Mouse (Mus musculus): ENCODE data around the gene Clpx. TPM values are rescaled to one million over a fixed set of nuclear protein-coding genes. Genes with fewer than 3 reads are reported as not detected.

The Clpx gene
- polyA plus RNA-seq, 1 experiment: 31.5 TPM

- Histone ChIP-seq H3K36me3 (ENCODE audit: control insufficient read depth, insufficient read depth, low read length, poor library complexity, severe bottlenecking) (peaks cover 18% of the 10 kb centered on the region), H3K9ac (ENCODE audit: low read depth, poor library complexity, severe bottlenecking) (no peak overlapping the region), H3K27ac (ENCODE audit: insufficient read depth, low read length) (no peak overlapping the region), H3K4me3 (ENCODE audit: low read depth, low read length) (no peak overlapping the region), H3K27me3 (ENCODE audit: control insufficient read depth, insufficient read depth, low read length, poor library complexity, severe bottlenecking) (no peaks in the 10 kb centered on the region), H3K9me3 (replicated peaks; ENCODE audit: control insufficient read depth, insufficient read depth, low read length, poor library complexity, severe bottlenecking) (no peaks in the 10 kb centered on the region), H3K4me1 (ENCODE audit: control insufficient read depth, insufficient read depth, low read length) (no peaks in the 10 kb centered on the region)
- TF ChIP-seq CTCF (IDR thresholded peaks at IDR 0.05; ENCODE audit: low read depth, low read length) (no peak), POLR2A (IDR thresholded peaks at IDR 0.05; ENCODE audit: insufficient read depth, low read length) (no peak), EP300 (IDR thresholded peaks at IDR 0.05; ENCODE audit: insufficient read depth, low read depth, low read length) (no peak)
Observed at GRCm38 (mm10) chr9:65308011-65308410, 14.0 kb downstream of the Clpx start.

GRCm38 (mm10) chr9:65312669-65313357 lies 18.8 kb downstream of the Clpx start:
- TF ChIP-seq POLR2A (IDR thresholded peaks at IDR 0.05; ENCODE audit: insufficient read depth, low read length): no peak
- TF ChIP-seq EP300 (IDR thresholded peaks at IDR 0.05; ENCODE audit: insufficient read depth, low read depth, low read length): no peak
- no peak for TF ChIP-seq CTCF (IDR thresholded peaks at IDR 0.05; ENCODE audit: low read depth, low read length)
- Histone ChIP-seq H3K36me3 (ENCODE audit: control insufficient read depth, insufficient read depth, low read length, poor library complexity, severe bottlenecking) (peaks cover 17% of the 10 kb centered on the region), H3K4me1 (ENCODE audit: control insufficient read depth, insufficient read depth, low read length) (no peaks in the 10 kb centered on the region), H3K27ac (ENCODE audit: insufficient read depth, low read length) (no peak overlapping the region), H3K9me3 (replicated peaks; ENCODE audit: control insufficient read depth, insufficient read depth, low read length, poor library complexity, severe bottlenecking) (no peaks in the 10 kb centered on the region), H3K4me3 (ENCODE audit: low read depth, low read length) (no peak overlapping the region), H3K27me3 (ENCODE audit: control insufficient read depth, insufficient read depth, low read length, poor library complexity, severe bottlenecking) (no peaks in the 10 kb centered on the region), H3K9ac (ENCODE audit: low read depth, poor library complexity, severe bottlenecking) (no peak overlapping the region)

- TF ChIP-seq EP300 (IDR thresholded peaks at IDR 0.05; ENCODE audit: insufficient read depth, low read depth, low read length) (no peak), POLR2A (IDR thresholded peaks at IDR 0.05; ENCODE audit: insufficient read depth, low read length) (no peak)
- Histone ChIP-seq H3K4me1 (ENCODE audit: control insufficient read depth, insufficient read depth, low read length) (no peaks in the 10 kb centered on the region), H3K9ac (ENCODE audit: low read depth, poor library complexity, severe bottlenecking) (no peak overlapping the region), H3K9me3 (replicated peaks; ENCODE audit: control insufficient read depth, insufficient read depth, low read length, poor library complexity, severe bottlenecking) (no peaks in the 10 kb centered on the region), H3K27me3 (ENCODE audit: control insufficient read depth, insufficient read depth, low read length, poor library complexity, severe bottlenecking) (no peaks in the 10 kb centered on the region), H3K27ac (ENCODE audit: insufficient read depth, low read length) (no peak overlapping the region), H3K36me3 (ENCODE audit: control insufficient read depth, insufficient read depth, low read length, poor library complexity, severe bottlenecking) (peaks cover 12% of the 10 kb centered on the region), H3K4me3 (ENCODE audit: low read depth, low read length) (no peak overlapping the region)
Observed at GRCm38 (mm10) chr9:65313846-65314245, 19.8 kb downstream of the Clpx start.

GRCm38 (mm10) chr9:65322255-65322900 lies 28.3 kb downstream of the Clpx start:
- TF ChIP-seq EP300 (IDR thresholded peaks at IDR 0.05; ENCODE audit: insufficient read depth, low read depth, low read length) (no peak), POLR2A (IDR thresholded peaks at IDR 0.05; ENCODE audit: insufficient read depth, low read length) (no peak), CTCF (IDR thresholded peaks at IDR 0.05; ENCODE audit: low read depth, low read length) (no peak)
- Histone ChIP-seq H3K4me3 (ENCODE audit: low read depth, low read length) (no peak overlapping the region), H3K9ac (ENCODE audit: low read depth, poor library complexity, severe bottlenecking) (no peak overlapping the region), H3K27ac (ENCODE audit: insufficient read depth, low read length) (no peak overlapping the region), H3K4me1 (ENCODE audit: control insufficient read depth, insufficient read depth, low read length) (no peaks in the 10 kb centered on the region), H3K36me3 (ENCODE audit: control insufficient read depth, insufficient read depth, low read length, poor library complexity, severe bottlenecking) (peaks cover 16% of the 10 kb centered on the region), H3K9me3 (replicated peaks; ENCODE audit: control insufficient read depth, insufficient read depth, low read length, poor library complexity, severe bottlenecking) (no peaks in the 10 kb centered on the region), H3K27me3 (ENCODE audit: control insufficient read depth, insufficient read depth, low read length, poor library complexity, severe bottlenecking) (no peaks in the 10 kb centered on the region)

GRCm38 (mm10) chr9:65325971-65326370 lies 31.9 kb downstream of the Clpx start:
- H3K36me3 ChIP-seq (ENCODE audit: control insufficient read depth, insufficient read depth, low read length, poor library complexity, severe bottlenecking): peaks cover 14% of the 10 kb centered on the region

GRCm38 (mm10) chr9:65327371-65327770 lies 33.3 kb downstream of the Clpx start:
- Histone ChIP-seq H3K9me3 (replicated peaks; ENCODE audit: control insufficient read depth, insufficient read depth, low read length, poor library complexity, severe bottlenecking) (no peaks in the 10 kb centered on the region), H3K36me3 (ENCODE audit: control insufficient read depth, insufficient read depth, low read length, poor library complexity, severe bottlenecking) (peaks cover 10% of the 10 kb centered on the region), H3K27ac (ENCODE audit: insufficient read depth, low read length) (peak overlapping the region; percentile 13), H3K27me3 (ENCODE audit: control insufficient read depth, insufficient read depth, low read length, poor library complexity, severe bottlenecking) (no peaks in the 10 kb centered on the region), H3K4me3 (ENCODE audit: low read depth, low read length) (no peak overlapping the region), H3K4me1 (ENCODE audit: control insufficient read depth, insufficient read depth, low read length) (no peaks in the 10 kb centered on the region), H3K9ac (ENCODE audit: low read depth, poor library complexity, severe bottlenecking) (no peak overlapping the region)
- no peak for TF ChIP-seq POLR2A (IDR thresholded peaks at IDR 0.05; ENCODE audit: insufficient read depth, low read length)
- no peak for TF ChIP-seq CTCF (IDR thresholded peaks at IDR 0.05; ENCODE audit: low read depth, low read length)
- TF ChIP-seq EP300 (IDR thresholded peaks at IDR 0.05; ENCODE audit: insufficient read depth, low read depth, low read length): no peak

More at GRCm38 (mm10) chr9:65325971-65326370, 31.9 kb downstream of the Clpx start:
- TF ChIP-seq POLR2A (IDR thresholded peaks at IDR 0.05; ENCODE audit: insufficient read depth, low read length) (no peak), EP300 (IDR thresholded peaks at IDR 0.05; ENCODE audit: insufficient read depth, low read depth, low read length) (no peak), CTCF (IDR thresholded peaks at IDR 0.05; ENCODE audit: low read depth, low read length) (no peak)
- Histone ChIP-seq H3K27me3 (ENCODE audit: control insufficient read depth, insufficient read depth, low read length, poor library complexity, severe bottlenecking) (no peaks in the 10 kb centered on the region), H3K4me3 (ENCODE audit: low read depth, low read length) (no peak overlapping the region), H3K27ac (ENCODE audit: insufficient read depth, low read length) (no peak overlapping the region), H3K4me1 (ENCODE audit: control insufficient read depth, insufficient read depth, low read length) (no peaks in the 10 kb centered on the region), H3K9ac (ENCODE audit: low read depth, poor library complexity, severe bottlenecking) (no peak overlapping the region), H3K9me3 (replicated peaks; ENCODE audit: control insufficient read depth, insufficient read depth, low read length, poor library complexity, severe bottlenecking) (no peaks in the 10 kb centered on the region)

Data from ES-Bruce4 (cell line).